Mouse (Mus musculus) lung, postnatal 0 days (tissue): ENCODE measurements around the gene Il11ra1. TPM values are rescaled to one million over a fixed set of nuclear protein-coding genes. Genes with fewer than 3 reads are reported as not detected.

Experiments used
- ATAC-seq: fragments of 200-750 bp; cut with Nextera tagmentation; 2 replicates; pipeline ENCODE4 v1.8.0; 2017; ENCODE audit warnings: moderate library complexity
- DNase-seq: peaks from one replicate; pipeline ENCODE4 v3.0.0-alpha.2; 2016; ENCODE audit warnings: low spot score
- H3K27ac ChIP-seq: fragments of 300-500 bp; sonication (generic); 2 replicates; pipeline ENCODE4 v1.5.1; 2014; ENCODE audit warnings: antibody characterized with exemption, mild to moderate bottlenecking, low read length, mixed read lengths
- H3K27me3 ChIP-seq: fragments of 300-500 bp; sonication (generic); replicated peaks from 2 replicates; pipeline ENCODE4 v1.6.1; 2014; ENCODE audit warnings: low read length, mixed read lengths; ENCODE audit not compliant: insufficient read depth
- H3K36me3 ChIP-seq: fragments of 300-500 bp; sonication (generic); 2 replicates; pipeline ENCODE4 v1.6.1; 2014; ENCODE audit warnings: low read length, mixed read lengths; ENCODE audit not compliant: insufficient read depth
- H3K4me1 ChIP-seq: fragments of 300-500 bp; sonication (generic); 2 replicates; pipeline ENCODE4 v1.6.1; 2014; ENCODE audit warnings: antibody characterized with exemption, low read depth, low read length, mixed read lengths; ENCODE audit not compliant: insufficient read depth
- H3K4me2 ChIP-seq: fragments of 300-500 bp; sonication (generic); replicated peaks from 2 replicates; pipeline ENCODE4 v1.6.1; 2014; ENCODE audit warnings: low read depth, mild to moderate bottlenecking, low read length, moderate library complexity, mixed read lengths
- H3K4me3 ChIP-seq: fragments of 300-500 bp; sonication (generic); 2 replicates; pipeline ENCODE4 v1.5.1; 2014; ENCODE audit warnings: low read depth, low read length
- H3K9ac ChIP-seq: fragments of 300-500 bp; sonication (generic); replicated peaks from 2 replicates; pipeline ENCODE4 v1.6.1; 2014; ENCODE audit warnings: low read depth, mild to moderate bottlenecking
- H3K9me3 ChIP-seq: fragments of 300-500 bp; sonication (generic); 2 replicates; pipeline ENCODE4 v1.6.1; 2016; ENCODE audit warnings: low read length, mixed read lengths
- CTCF ChIP-seq: IDR thresholded peaks from 2 replicates; pipeline ENCODE4 v1.5.1; 2016; ENCODE audit warnings: antibody characterized with exemption, mild to moderate bottlenecking
- EP300 ChIP-seq: IDR thresholded peaks from 2 replicates; pipeline ENCODE4 v1.6.1; 2016; ENCODE audit warnings: antibody characterized with exemption, mild to moderate bottlenecking, control low read depth
- WGBS: fragments of 180-500 bp; shearing (Covaris S2); extraction: QIAGEN DNeasy Blood & Tissue Kit; methylation state at CpG from one replicate; pipeline ENCODE4 v1.1.7; 2014; 5-methylcytosine and 5-hydroxymethylcytosine counted together
- polyA plus RNA-seq: library from polyadenylated mRNA; unstranded; fragments of >200 nt; fragmentation: Nextera tagmentation; extraction: Ambion mirVana; gene quantifications from 2 replicates; pipeline ENCODE4 v1.2.1, GENCODE M21; 2015

Gene Il11ra1
- polyA plus RNA-seq, 1 experiment from 2014 or later = 62.1 TPM

GRCm38 (mm10) chr4:41712421-41713196 lies 12.8 kb downstream of the Il11ra1 start:
- ATAC-seq (no peak), DNase-seq (peak; percentile 15)
- H3K4me3 ChIP-seq = peak overlapping the region; percentile 79
- peaks cover under 1% of the 10 kb centered on the region; the same call in 1 of the 2 replicates for H3K36me3 ChIP-seq
- H3K9ac ChIP-seq = peak overlapping the region; percentile 88
- no peaks in the 10 kb centered on the region for H3K9me3 ChIP-seq
- no peaks in the 10 kb centered on the region for H3K27me3 ChIP-seq
- 30% methylated on average over 31 of the region's 31 CpGs for WGBS
- peak overlapping the region; percentile 77 for H3K27ac ChIP-seq
- H3K4me1 ChIP-seq = peaks cover 13% of the 10 kb centered on the region; the same call in 1 of the 2 replicates
- H3K4me2 ChIP-seq = peak overlapping the region; percentile 93
- no peak for TF ChIP-seq CTCF
- TF ChIP-seq EP300 = no peak

- Histone ChIP-seq H3K4me2 (peak within 1 kb of the TSS; percentile 93), H3K27ac (peak within 1 kb of the TSS; percentile 77), H3K36me3 (peaks cover 9% of the 10 kb centered on the region; the same call in 1 of the 2 replicates), H3K9me3 (no peaks in the 10 kb centered on the region), H3K27me3 (no peaks in the 10 kb centered on the region), H3K4me3 (peak within 1 kb of the TSS; percentile 79), H3K9ac (peak within 1 kb of the TSS; percentile 88), H3K4me1 (peaks cover 13% of the 10 kb centered on the region; the same call in 1 of the 2 replicates)
- ATAC-seq (peak; percentile 83), DNase-seq (peak; percentile 69)
- no peak for TF ChIP-seq EP300
- peak; percentile 49 for TF ChIP-seq CTCF
- WGBS = 1% methylated on average over 61 of the region's 61 CpGs
These were observed 13.6 kb downstream of the Il11ra1 start, which contains the start of gene Rpp25l for GRCm38 (mm10) chr4:41713197-41714067. Rpp25l (minus strand) TSS chr4:41713534.

GRCm38 (mm10) chr4:41714276-41714675 lies 14.5 kb downstream of the Il11ra1 start:
- Histone ChIP-seq H3K4me1 (peaks cover 13% of the 10 kb centered on the region; the same call in 1 of the 2 replicates), H3K27me3 (no peaks in the 10 kb centered on the region), H3K4me2 (peak overlapping the region; percentile 93), H3K27ac (no peak overlapping the region), H3K36me3 (peaks cover 16% of the 10 kb centered on the region), H3K9ac (no peak overlapping the region), H3K4me3 (peak overlapping the region; percentile 79; the same call in 1 of the 2 replicates), H3K9me3 (no peaks in the 10 kb centered on the region)
- 10% methylated on average over 8 of the region's 8 CpGs for WGBS
- TF ChIP-seq CTCF = peak; percentile 82
- no peak for TF ChIP-seq EP300
- ATAC-seq (peak; percentile 49), DNase-seq (peak; percentile 80)

- H3K4me3 ChIP-seq = no peak overlapping the region
- DNase-seq (no peak), ATAC-seq (no peak)
- no peaks in the 10 kb centered on the region for H3K27me3 ChIP-seq
- TF ChIP-seq EP300 = no peak
- no peak for TF ChIP-seq CTCF
- H3K9ac ChIP-seq = no peak overlapping the region
- peaks cover 24% of the 10 kb centered on the region for H3K36me3 ChIP-seq
- H3K4me2 ChIP-seq = no peak overlapping the region
- no peaks in the 10 kb centered on the region for H3K9me3 ChIP-seq
- no peak overlapping the region for H3K27ac ChIP-seq
- H3K4me1 ChIP-seq = peaks cover 13% of the 10 kb centered on the region; the same call in 1 of the 2 replicates
- 78% methylated on average over 8 of the region's 8 CpGs for WGBS
These were observed 15.3 kb downstream of the Il11ra1 start for GRCm38 (mm10) chr4:41715082-41715481.

GRCm38 (mm10) chr4:41715596-41715995 lies 15.8 kb downstream of the Il11ra1 start:
- WGBS = 78% methylated on average over 5 of the region's 5 CpGs
- TF ChIP-seq EP300 = no peak
- peak; percentile 71 for TF ChIP-seq CTCF
- H3K4me2 ChIP-seq = no peak overlapping the region

GRCm38 (mm10) chr4:41716834-41717233 lies 17.0 kb downstream of the Il11ra1 start:
- H3K9me3 ChIP-seq = no peaks in the 10 kb centered on the region
- H3K27me3 ChIP-seq = no peaks in the 10 kb centered on the region
- ATAC-seq (no peak), DNase-seq (no peak)
- WGBS = 70% methylated on average over 6 of the region's 6 CpGs
- no peak for TF ChIP-seq EP300
- no peak for TF ChIP-seq CTCF
- H3K4me2 ChIP-seq = no peak overlapping the region
- peaks cover 24% of the 10 kb centered on the region for H3K36me3 ChIP-seq
- H3K9ac ChIP-seq = no peak overlapping the region
- peaks cover 11% of the 10 kb centered on the region; the same call in 1 of the 2 replicates for H3K4me1 ChIP-seq
- no peak overlapping the region for H3K27ac ChIP-seq
- H3K4me3 ChIP-seq = no peak overlapping the region

More at GRCm38 (mm10) chr4:41715596-41715995, 15.8 kb downstream of the Il11ra1 start:
- Histone ChIP-seq H3K9me3 (no peaks in the 10 kb centered on the region), H3K9ac (no peak overlapping the region), H3K27me3 (no peaks in the 10 kb centered on the region), H3K27ac (no peak overlapping the region), H3K4me3 (no peak overlapping the region), H3K36me3 (peaks cover 24% of the 10 kb centered on the region), H3K4me1 (peaks cover 13% of the 10 kb centered on the region; the same call in 1 of the 2 replicates)
- DNase-seq (peak; percentile 41), ATAC-seq (no peak)
